Mouse (Mus musculus) stomach, embryonic 14.5 days (tissue): ENCODE measurements around the gene Zfp385a. TPM values are rescaled to one million over a fixed set of nuclear protein-coding genes. Genes with fewer than 3 reads are reported as not detected.

Experiments
- ATAC-seq: fragments of 200-750 bp; cut with Nextera tagmentation; 2 replicates; pipeline ENCODE4 v1.8.0; 2017; ENCODE audit warnings: low read depth, moderate TSS enrichment; ENCODE audit not compliant: insufficient number of reproducible peaks, insufficient read depth, low FRiP score
- H3K27ac ChIP-seq: fragments of 300-500 bp; sonication (generic); 2 replicates; pipeline ENCODE4 v1.5.1; 2014; ENCODE audit warnings: mild to moderate bottlenecking, low read length, moderate library complexity, mixed read lengths
- H3K27me3 ChIP-seq: fragments of 300-500 bp; sonication (generic); 2 replicates; pipeline ENCODE4 v1.6.1; 2014; ENCODE audit warnings: low read length, control low read depth, mixed read lengths; ENCODE audit not compliant: control insufficient read depth, insufficient read depth
- H3K36me3 ChIP-seq: fragments of 300-500 bp; sonication (generic); 2 replicates; pipeline ENCODE4 v1.6.1; 2014; ENCODE audit warnings: mild to moderate bottlenecking, control low read depth, low read length, moderate library complexity, mixed read lengths; ENCODE audit not compliant: control insufficient read depth, insufficient read depth
- H3K4me1 ChIP-seq: fragments of 300-500 bp; sonication (generic); 2 replicates; pipeline ENCODE4 v1.6.1; 2014; ENCODE audit warnings: low read length, control low read depth, mixed read lengths; ENCODE audit not compliant: control insufficient read depth, insufficient read depth
- H3K4me2 ChIP-seq: fragments of 300-500 bp; sonication (generic); replicated peaks from 2 replicates; pipeline ENCODE4 v1.6.1; 2014; ENCODE audit warnings: low read depth, low read length, control low read depth
- H3K4me3 ChIP-seq: fragments of 300-500 bp; sonication (generic); 2 replicates; pipeline ENCODE4 v1.5.1; 2014; ENCODE audit warnings: low read depth, low read length, control low read depth
- H3K9ac ChIP-seq: fragments of 300-500 bp; sonication (generic); replicated peaks from 2 replicates; pipeline ENCODE4 v1.6.1; 2014; ENCODE audit warnings: low read depth, mild to moderate bottlenecking, control low read depth, low read length, moderate library complexity, mixed read lengths
- H3K9me3 ChIP-seq: fragments of 300-500 bp; sonication (generic); 2 replicates; pipeline ENCODE4 v1.6.1; 2016; ENCODE audit warnings: low read depth, low read length, control low read depth; ENCODE audit not compliant: control insufficient read depth
- WGBS: fragments of 180-500 bp; shearing (Covaris S2); extraction: QIAGEN DNeasy Blood & Tissue Kit; methylation state at CpG from one replicate; pipeline ENCODE4 v1.1.7; 2014; 5-methylcytosine and 5-hydroxymethylcytosine counted together
- polyA plus RNA-seq: library from polyadenylated mRNA; unstranded; fragments of >200 nt; fragmentation: Nextera tagmentation; extraction: Ambion mirVana; gene quantifications from 2 replicates; pipeline ENCODE4 v1.2.1, GENCODE M21; 2014

Zfp385a gene
- polyA plus RNA-seq, 1 experiment from 2014 or later = 11.7 TPM

- Histone ChIP-seq H3K9ac (no peak overlapping the region), H3K27ac (no peak overlapping the region), H3K36me3 (peaks cover 59% of the 10 kb centered on the region), H3K27me3 (no peaks in the 10 kb centered on the region), H3K4me2 (no peak overlapping the region), H3K9me3 (no peaks in the 10 kb centered on the region), H3K4me1 (0 out of 2 replicates have a peak, but pooled peaks cover 5% of the 10 kb centered on the region), H3K4me3 (no peak overlapping the region)
- no peak for ATAC-seq
- 95% methylated on average over 2 of the region's 2 CpGs for WGBS
These were observed 46.5 kb downstream of the Zfp385a start for GRCm38 (mm10) chr15:103293375-103293774.

- no peak overlapping the region for H3K9ac ChIP-seq
- H3K27ac ChIP-seq = no peak overlapping the region
- H3K9me3 ChIP-seq = no peaks in the 10 kb centered on the region
- no peaks in the 10 kb centered on the region for H3K27me3 ChIP-seq
- no peak for ATAC-seq
- H3K4me2 ChIP-seq = no peak overlapping the region
- H3K4me1 ChIP-seq = 0 out of 2 replicates have a peak, but pooled peaks cover 5% of the 10 kb centered on the region
- WGBS = 92% methylated on average over 4 of the region's 4 CpGs
- H3K36me3 ChIP-seq = peaks cover 54% of the 10 kb centered on the region
- H3K4me3 ChIP-seq = no peak overlapping the region
These were observed 47.1 kb downstream of the Zfp385a start for GRCm38 (mm10) chr15:103292673-103293345.

GRCm38 (mm10) chr15:103290843-103291242 is 49.0 kb downstream of the Zfp385a start:
- Histone ChIP-seq H3K4me2 (no peak overlapping the region), H3K4me3 (no peak overlapping the region), H3K4me1 (peaks cover 8% of the 10 kb centered on the region; the same call in 1 of the 2 replicates), H3K27ac (no peak overlapping the region), H3K9me3 (no peaks in the 10 kb centered on the region), H3K27me3 (no peaks in the 10 kb centered on the region), H3K36me3 (peaks cover 42% of the 10 kb centered on the region), H3K9ac (no peak overlapping the region)
- ATAC-seq = no peak
- 69% methylated on average over 9 of the region's 9 CpGs for WGBS

- no peaks in the 10 kb centered on the region for H3K27me3 ChIP-seq
- H3K9me3 ChIP-seq = no peaks in the 10 kb centered on the region
- 66% methylated on average over 6 of the region's 6 CpGs for WGBS
- no peak overlapping the region for H3K27ac ChIP-seq
- no peak for ATAC-seq
- no peak overlapping the region for H3K4me2 ChIP-seq
- H3K9ac ChIP-seq = no peak overlapping the region
- H3K4me1 ChIP-seq = peaks cover 8% of the 10 kb centered on the region; the same call in 1 of the 2 replicates
- H3K4me3 ChIP-seq = no peak overlapping the region
- H3K36me3 ChIP-seq = peaks cover 42% of the 10 kb centered on the region
These were observed 49.5 kb downstream of the Zfp385a start for GRCm38 (mm10) chr15:103290417-103290816.

- Histone ChIP-seq H3K4me3 (no peak overlapping the region), H3K36me3 (peaks cover 38% of the 10 kb centered on the region), H3K27ac (no peak overlapping the region), H3K27me3 (no peaks in the 10 kb centered on the region), H3K9ac (no peak overlapping the region), H3K4me1 (peaks cover 16% of the 10 kb centered on the region; the same call in 1 of the 2 replicates), H3K4me2 (no peak overlapping the region), H3K9me3 (no peaks in the 10 kb centered on the region)
- ATAC-seq = no peak
- WGBS = 39% methylated on average over 5 of the region's 5 CpGs
These were observed 50.3 kb downstream of the Zfp385a start for GRCm38 (mm10) chr15:103289600-103289999.

GRCm38 (mm10) chr15:103285778-103286417 is 54.0 kb downstream of the Zfp385a start:
- no peak for ATAC-seq
- H3K27ac ChIP-seq = 0 out of 2 replicates have a peak overlapping the region, but pooled peaks have one; percentile 44
- H3K4me1 ChIP-seq = peaks cover 17% of the 10 kb centered on the region; the same call in 1 of the 2 replicates
- no peaks in the 10 kb centered on the region for H3K27me3 ChIP-seq
- peaks cover 17% of the 10 kb centered on the region; the same call in 1 of the 2 replicates for H3K36me3 ChIP-seq
- no peak overlapping the region for H3K4me2 ChIP-seq
- no peaks in the 10 kb centered on the region for H3K9me3 ChIP-seq
- H3K4me3 ChIP-seq = no peak overlapping the region
- WGBS = 73% methylated on average over 1 of the region's 1 CpGs
- no peak overlapping the region for H3K9ac ChIP-seq

GRCm38 (mm10) chr15:103284647-103285046 is 55.2 kb downstream of the Zfp385a start:
- H3K4me1 ChIP-seq = peaks cover 17% of the 10 kb centered on the region; the same call in 1 of the 2 replicates
- 33% methylated on average over 2 of the region's 2 CpGs for WGBS
- ATAC-seq = no peak
- H3K4me3 ChIP-seq = no peak overlapping the region
- H3K27ac ChIP-seq = no peak overlapping the region
- no peak overlapping the region for H3K9ac ChIP-seq
- peaks cover 8% of the 10 kb centered on the region; the same call in 1 of the 2 replicates for H3K36me3 ChIP-seq
- H3K9me3 ChIP-seq = no peaks in the 10 kb centered on the region
- H3K4me2 ChIP-seq = no peak overlapping the region
- no peaks in the 10 kb centered on the region for H3K27me3 ChIP-seq

- Histone ChIP-seq H3K4me2 (no peak overlapping the region), H3K27ac (no peak overlapping the region), H3K36me3 (0 out of 2 replicates have a peak, but pooled peaks cover 4% of the 10 kb centered on the region), H3K4me3 (no peak overlapping the region), H3K4me1 (peaks cover 17% of the 10 kb centered on the region; the same call in 1 of the 2 replicates), H3K9me3 (no peaks in the 10 kb centered on the region), H3K27me3 (no peaks in the 10 kb centered on the region), H3K9ac (no peak overlapping the region)
- WGBS = 71% methylated on average over 3 of the region's 3 CpGs
- ATAC-seq = no peak
These were observed 55.8 kb downstream of the Zfp385a start for GRCm38 (mm10) chr15:103284066-103284465.
